Mouse (Mus musculus): ENCODE results near the gene Gm20388.

DNA sequence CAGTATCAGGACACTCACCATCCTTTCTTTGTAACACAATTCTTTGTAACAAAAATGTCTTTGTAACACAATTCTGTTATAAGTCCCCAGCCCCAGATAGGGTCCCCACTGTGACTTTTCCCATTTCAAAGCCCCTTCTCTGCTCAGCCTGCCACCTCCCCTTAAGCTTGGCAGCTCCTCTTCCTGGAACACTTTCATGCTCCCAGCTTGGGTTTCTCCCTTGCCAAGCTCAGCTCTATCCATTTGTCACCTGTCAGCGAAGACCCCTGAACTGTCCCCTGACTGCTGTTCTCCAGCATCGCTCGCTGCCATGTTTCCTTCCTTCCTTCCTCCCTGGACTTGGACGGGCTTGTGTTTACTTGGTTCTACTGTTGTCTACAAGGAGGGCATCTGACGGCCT lies 2447.0 kb downstream of the Gm20388 start:
- TF ChIP-seq GATA1 (IDR thresholded peaks at IDR 0.05; ENCODE audit: borderline replicate concordance, low read length) (no peak), POLR2AphosphoS5 (IDR thresholded peaks at IDR 0.05; ENCODE audit: insufficient replicate concordance, low read depth, low read length) (no peak)

All from G1E (cell line).